Mouse (Mus musculus): ENCODE results near the gene Xkr8.

The Xkr8 gene

GRCm38 (mm10) chr4:132735894-132736293, 3.5 kb upstream of the Xkr8 start:
- DNase-seq = no peak

GRCm38 (mm10) chr4:132735389-132735788, 3.0 kb upstream of the Xkr8 start:
- no peak for DNase-seq

GRCm38 (mm10) chr4:132734766-132735165, 2.4 kb upstream of the Xkr8 start:
- DNase-seq = no peak

GRCm38 (mm10) chr4:132733071-132733770, 875 bp upstream of the Xkr8 start:
- DNase-seq = no peak

- no peak for DNase-seq
Observed at GRCm38 (mm10) chr4:132731616-132732015, 730 bp downstream of the Xkr8 start.

- no peak for DNase-seq
Observed at GRCm38 (mm10) chr4:132728233-132728632, 4.1 kb downstream of the Xkr8 start.

GRCm38 (mm10) chr4:132718251-132718650, 14.1 kb downstream of the Xkr8 start:
- no peak for DNase-seq

- no peak for DNase-seq
Observed at GRCm38 (mm10) chr4:132713181-132713580, 19.2 kb downstream of the Xkr8 start.

- DNase-seq = no peak
Observed at GRCm38 (mm10) chr4:132706885-132707284, 25.5 kb downstream of the Xkr8 start.

GRCm38 (mm10) chr4:132702076-132702475, 30.3 kb downstream of the Xkr8 start:
- no peak for DNase-seq

- no peak for DNase-seq
Observed at GRCm38 (mm10) chr4:132693366-132693765, 39.0 kb downstream of the Xkr8 start.

GRCm38 (mm10) chr4:132689634-132690033, 42.7 kb downstream of the Xkr8 start:
- no peak for DNase-seq

- no peak for DNase-seq
Observed at GRCm38 (mm10) chr4:132676771-132677539, 55.4 kb downstream of the Xkr8 start.

Data from cerebellum, adult 11-12 months (tissue).